Mouse (Mus musculus) liver, embryonic 16.5 days (tissue): Measurements from ENCODE around the gene Tmem151a. TPM values are rescaled to one million over a fixed set of nuclear protein-coding genes. Genes with fewer than 3 reads are reported as not detected.
A peak's percentile ranks its signal among the peaks of the same experiment; 100 is the strongest.

Source experiments
- ATAC-seq: fragments of 200-750 bp; cut with Nextera tagmentation; 2 replicates; pipeline ENCODE4 v1.8.0; 2017; ENCODE audit warnings: low read depth, mild to moderate bottlenecking, moderate number of reproducible peaks, moderate library complexity
- H3K27ac ChIP-seq: fragments of 300-500 bp; sonication (generic); 2 replicates; pipeline ENCODE4 v1.5.1; 2014; ENCODE audit warnings: mild to moderate bottlenecking, low read length
- H3K27me3 ChIP-seq: fragments of 300-500 bp; sonication (generic); 2 replicates; pipeline ENCODE4 v1.6.1; 2014; ENCODE audit warnings: low read depth, low read length, mixed read lengths; ENCODE audit not compliant: control insufficient read depth, insufficient read depth
- H3K36me3 ChIP-seq: fragments of 300-500 bp; sonication (generic); 2 replicates; pipeline ENCODE4 v1.6.1; 2014; ENCODE audit warnings: mild to moderate bottlenecking; ENCODE audit not compliant: control insufficient read depth, insufficient read depth
- H3K4me1 ChIP-seq: fragments of 300-500 bp; sonication (generic); 2 replicates; pipeline ENCODE4 v1.6.1; 2014; ENCODE audit warnings: low read depth, low read length, mixed read lengths; ENCODE audit not compliant: control insufficient read depth
- H3K4me2 ChIP-seq: fragments of 300-500 bp; sonication (generic); 2 replicates; pipeline ENCODE4 v1.6.1; 2014; ENCODE audit warnings: low read depth, low read length, mixed read lengths
- H3K4me3 ChIP-seq: fragments of 300-500 bp; sonication (generic); 2 replicates; pipeline ENCODE4 v1.5.1; 2014; ENCODE audit warnings: low read depth, mild to moderate bottlenecking, low read length
- H3K9ac ChIP-seq: fragments of 300-500 bp; sonication (generic); 2 replicates; pipeline ENCODE4 v1.6.1; 2014; ENCODE audit warnings: low read depth, low read length
- H3K9me3 ChIP-seq: fragments of 300-500 bp; sonication (generic); replicated peaks from 2 replicates; pipeline ENCODE4 v1.6.1; 2016; ENCODE audit warnings: low read length; ENCODE audit not compliant: control insufficient read depth
- WGBS: fragments of 180-500 bp; shearing (Covaris S2); extraction: QIAGEN DNeasy Blood & Tissue Kit; methylation state at CpG from one replicate; pipeline ENCODE4 v1.1.7; 2014; ENCODE audit not compliant: insufficient replicate concordance; 5-methylcytosine and 5-hydroxymethylcytosine counted together
- polyA plus RNA-seq: library from polyadenylated mRNA; unstranded; fragments of >200 nt; fragmentation: Nextera tagmentation; extraction: Ambion mirVana; gene quantifications from 2 replicates; pipeline ENCODE4 v1.2.1, GENCODE M21; 2015

The Tmem151a gene
- polyA plus RNA-seq, 1 experiment from 2014 or later, result 0.52 TPM

GRCm38 (mm10) chr19:5052166-5052822 is 33.0 kb downstream of the Tmem151a start:
- Histone ChIP-seq H3K4me2 (no peak overlapping the region), H3K4me1 (peaks cover 3% of the 10 kb centered on the region; the same call in 1 of the 2 replicates), H3K9me3 (no peaks in the 10 kb centered on the region), H3K4me3 (no peak overlapping the region), H3K9ac (no peak overlapping the region), H3K27ac (no peak overlapping the region), H3K36me3 (no peaks in the 10 kb centered on the region; the same call in 1 of the 2 replicates), H3K27me3 (peaks cover 33% of the 10 kb centered on the region)
- no peak for ATAC-seq
- WGBS, result 38% methylated on average over 25 of the region's 25 CpGs

DNA sequence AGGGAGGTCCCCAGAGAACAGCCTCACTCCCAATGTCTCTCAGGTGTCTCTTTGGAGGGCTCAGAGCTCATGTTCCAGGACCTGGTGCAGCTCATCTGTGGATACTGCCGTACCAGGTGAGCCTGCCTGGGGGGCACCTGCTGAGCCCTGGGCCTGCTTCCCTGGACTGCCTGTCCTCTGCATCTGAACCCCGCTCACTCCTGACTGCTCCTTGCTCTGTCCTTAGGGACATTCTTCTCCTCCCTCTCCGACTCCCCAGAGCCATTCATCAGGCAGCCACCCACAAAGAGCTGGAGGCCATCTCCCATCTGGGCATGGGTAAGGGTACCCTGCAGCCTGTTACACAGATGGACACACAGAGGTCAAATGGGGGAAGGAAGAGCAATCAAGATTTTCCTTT is 33.8 kb downstream of the Tmem151a start:
- no peaks in the 10 kb centered on the region for H3K9me3 ChIP-seq
- H3K4me3 ChIP-seq, result no peak overlapping the region
- H3K9ac ChIP-seq, result no peak overlapping the region
- no peak overlapping the region for H3K4me2 ChIP-seq
- ATAC-seq, result no peak
- H3K27me3 ChIP-seq, result peaks cover 33% of the 10 kb centered on the region
- peaks cover 6% of the 10 kb centered on the region for H3K36me3 ChIP-seq
- H3K4me1 ChIP-seq, result no peaks in the 10 kb centered on the region; the same call in 1 of the 2 replicates
- no peak overlapping the region for H3K27ac ChIP-seq
- WGBS, result 59% methylated on average over 3 of the region's 3 CpGs

GRCm38 (mm10) chr19:5051031-5051430 is 34.3 kb downstream of the Tmem151a start:
- 12% methylated on average over 17 of the region's 17 CpGs for WGBS
- no peak overlapping the region for H3K4me3 ChIP-seq
- peaks cover 33% of the 10 kb centered on the region for H3K27me3 ChIP-seq
- peaks cover 7% of the 10 kb centered on the region for H3K36me3 ChIP-seq
- H3K9ac ChIP-seq, result no peak overlapping the region
- no peak for ATAC-seq
- H3K27ac ChIP-seq, result no peak overlapping the region
- no peaks in the 10 kb centered on the region for H3K9me3 ChIP-seq
- no peak overlapping the region for H3K4me2 ChIP-seq
- H3K4me1 ChIP-seq, result no peaks in the 10 kb centered on the region

DNA sequence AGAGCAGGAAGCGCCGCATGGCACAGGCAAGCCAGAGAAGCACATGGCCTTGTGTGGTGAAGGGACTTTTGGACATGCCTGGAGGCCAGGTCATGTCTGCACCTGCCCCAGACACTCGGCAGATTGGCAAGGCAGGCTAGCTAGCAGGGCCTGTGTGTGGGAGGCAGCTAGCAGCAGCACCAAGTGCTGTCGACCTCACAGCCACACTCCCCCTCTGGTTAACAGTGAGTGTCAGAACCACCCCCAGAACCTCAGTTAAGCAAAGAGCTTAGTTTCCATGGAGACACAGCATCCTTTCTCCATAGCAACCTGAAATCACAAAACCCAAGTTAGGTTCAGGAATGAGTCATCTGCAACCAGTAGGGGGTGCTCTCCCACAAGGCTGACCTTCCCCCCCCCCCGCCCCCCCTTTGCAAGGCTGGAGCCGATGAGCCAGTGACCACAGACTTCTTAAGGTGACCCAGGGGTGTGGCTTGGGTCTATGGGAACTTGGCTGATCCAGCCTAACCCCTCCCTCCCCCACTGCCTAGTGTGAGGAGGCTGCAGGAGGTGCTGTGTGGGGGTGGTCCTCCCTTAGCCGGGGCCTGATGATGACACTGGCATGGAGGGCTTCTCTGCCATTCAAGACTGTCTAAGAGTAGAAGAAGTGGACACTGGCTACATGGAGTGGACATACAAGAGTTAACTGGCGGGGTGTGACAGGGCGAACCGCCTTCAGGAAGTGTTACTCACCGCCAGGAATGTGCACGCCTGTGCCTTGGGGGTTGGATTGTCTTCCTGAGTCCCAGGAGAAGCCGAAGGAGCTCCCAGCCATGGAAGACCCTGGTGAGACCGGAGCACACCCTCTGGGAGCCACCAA is 35.1 kb downstream of the Tmem151a start, which contains the start of gene Rin1:
Rin1 (plus strand) TSS at position 435 of the 859 bp plus-strand sequence.
- Histone ChIP-seq H3K9me3 (no peaks in the 10 kb centered on the region), H3K4me3 (no peak within 1 kb of the TSS), H3K4me2 (no peak within 1 kb of the TSS), H3K27me3 (peaks cover 33% of the 10 kb centered on the region), H3K4me1 (no peaks in the 10 kb centered on the region), H3K36me3 (peaks cover 7% of the 10 kb centered on the region), H3K27ac (no peak within 1 kb of the TSS), H3K9ac (no peak within 1 kb of the TSS)
- peak; percentile 10; the same call in 1 of the 2 replicates for ATAC-seq
- 25% methylated on average over 14 of the region's 14 CpGs for WGBS

DNA sequence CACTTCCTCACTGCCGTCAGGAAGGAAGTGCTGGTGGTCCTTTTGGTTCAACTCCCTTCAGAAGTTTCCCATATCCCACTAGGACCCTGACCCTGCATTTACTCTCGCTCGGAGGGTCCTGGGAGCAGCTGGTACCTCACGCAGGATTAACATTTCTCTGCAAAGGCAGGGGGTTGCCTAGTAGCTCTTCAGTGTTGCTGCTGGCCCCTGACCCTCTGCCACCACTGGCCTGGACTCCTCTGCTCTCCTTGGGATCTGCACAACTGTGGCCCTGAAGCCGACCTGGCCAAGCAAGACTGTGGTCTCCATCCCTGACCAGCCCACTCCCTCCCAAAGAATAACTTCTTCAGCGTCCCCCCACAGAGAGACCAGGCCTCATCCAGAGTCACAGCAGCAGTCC is 36.0 kb downstream of the Tmem151a start:
- ATAC-seq, result no peak
- WGBS, result 70% methylated on average over 6 of the region's 6 CpGs

GRCm38 (mm10) chr19:5048138-5049056 is 36.9 kb downstream of the Tmem151a start:
- Histone ChIP-seq H3K4me2 (no peak overlapping the region), H3K9ac (no peak overlapping the region), H3K27me3 (peaks cover 30% of the 10 kb centered on the region), H3K27ac (no peak overlapping the region), H3K36me3 (peaks cover 7% of the 10 kb centered on the region), H3K9me3 (no peaks in the 10 kb centered on the region), H3K4me1 (no peaks in the 10 kb centered on the region), H3K4me3 (no peak overlapping the region)
- WGBS, result 80% methylated on average over 14 of the region's 14 CpGs
- no peak for ATAC-seq

More for the DNA sequence above, 36.0 kb downstream of the Tmem151a start:
- H3K4me3 ChIP-seq, result no peak overlapping the region
- H3K9ac ChIP-seq, result no peak overlapping the region
- H3K4me1 ChIP-seq, result no peaks in the 10 kb centered on the region
- peaks cover 7% of the 10 kb centered on the region for H3K36me3 ChIP-seq
- peaks cover 33% of the 10 kb centered on the region for H3K27me3 ChIP-seq
- no peak overlapping the region for H3K4me2 ChIP-seq
- no peak overlapping the region for H3K27ac ChIP-seq
- H3K9me3 ChIP-seq, result no peaks in the 10 kb centered on the region

GRCm38 (mm10) chr19:5045531-5045930 is 39.8 kb downstream of the Tmem151a start:
- no peak overlapping the region for H3K4me2 ChIP-seq
- H3K27ac ChIP-seq, result no peak overlapping the region
- peaks cover 1% of the 10 kb centered on the region for H3K27me3 ChIP-seq
- ATAC-seq, result no peak
- H3K36me3 ChIP-seq, result peaks cover 7% of the 10 kb centered on the region
- H3K9ac ChIP-seq, result no peak overlapping the region
- no peaks in the 10 kb centered on the region for H3K9me3 ChIP-seq
- peaks cover 15% of the 10 kb centered on the region for H3K4me1 ChIP-seq
- WGBS, result 57% methylated on average over 4 of the region's 4 CpGs
- H3K4me3 ChIP-seq, result no peak overlapping the region

GRCm38 (mm10) chr19:5041588-5041987 is 43.7 kb downstream of the Tmem151a start:
- peak; percentile 9 for ATAC-seq
- H3K4me2 ChIP-seq, result peak overlapping the region; percentile 80
- no peaks in the 10 kb centered on the region for H3K9me3 ChIP-seq
- H3K36me3 ChIP-seq, result peaks cover 2% of the 10 kb centered on the region; the same call in 1 of the 2 replicates
- H3K4me1 ChIP-seq, result peaks cover 35% of the 10 kb centered on the region
- 2% methylated on average over 16 of the region's 16 CpGs for WGBS
- no peaks in the 10 kb centered on the region; the same call in 1 of the 2 replicates for H3K27me3 ChIP-seq
- H3K27ac ChIP-seq, result peak overlapping the region; percentile 78
- H3K4me3 ChIP-seq, result peak overlapping the region; percentile 76
- peak overlapping the region; percentile 80 for H3K9ac ChIP-seq
